Mouse (Mus musculus) olfactory bulb, adult 2 months (tissue): ENCODE data around the gene Rbl1. TPM values are rescaled to one million over a fixed set of nuclear protein-coding genes. Genes with fewer than 3 reads are reported as not detected.
"Not testable (repeated sequence)": the region's sequence is repeated elsewhere in the genome, so short reads cannot be mapped to it uniquely, and the experiment has no call there.

ENCODE experiments used
- H3K27ac ChIP-seq: fragments of 200-500 bp; 2 replicates; pipeline ENCODE4 v1.5.1; 2012; ENCODE audit warnings: low read depth, low read length; ENCODE audit not compliant: insufficient read depth
- H3K4me1 ChIP-seq: fragments of 200-500 bp; 2 replicates; pipeline ENCODE4 v1.6.1; 2012; ENCODE audit warnings: low read length; ENCODE audit not compliant: control insufficient read depth, insufficient read depth
- H3K4me3 ChIP-seq: fragments of 200-500 bp; 2 replicates; pipeline ENCODE4 v1.5.1; 2012; ENCODE audit warnings: mild to moderate bottlenecking, low read depth, low read length, moderate library complexity; ENCODE audit not compliant: insufficient read depth
- CTCF ChIP-seq: fragments of 200-500 bp; IDR thresholded peaks from 2 replicates; pipeline ENCODE4 v1.5.1; 2012; ENCODE audit warnings: low read depth, mild to moderate bottlenecking, low read length, moderate library complexity; ENCODE audit not compliant: insufficient read depth
- POLR2A ChIP-seq: fragments of 200-500 bp; IDR thresholded peaks from 2 replicates; pipeline ENCODE4 v1.6.1; 2012; ENCODE audit warnings: mild to moderate bottlenecking, low read depth, low read length, moderate library complexity; ENCODE audit not compliant: insufficient read depth
- WGBS: fragments of 180-500 bp; shearing (Covaris S2); methylation state at CpG from one replicate; pipeline ENCODE4 v1.1.7; 2018; 5-methylcytosine and 5-hydroxymethylcytosine counted together
- polyA plus RNA-seq: library from polyadenylated mRNA; stranded (reverse); fragments of >200 nt; gene quantifications from 2 replicates; pipeline ENCODE4 v1.2.4, GENCODE M21; 2012; ENCODE audit warnings: low replicate concordance; ENCODE audit not compliant: missing spikeins, insufficient read depth, insufficient read length

Gene Rbl1
- polyA plus RNA-seq, 1 experiment = not detected

- TF ChIP-seq CTCF (no peak), POLR2A (no peak)
- no peak overlapping the region for H3K4me3 ChIP-seq
- H3K4me1 ChIP-seq = 0 out of 2 replicates have a peak, but pooled peaks cover 3% of the 10 kb centered on the region
- WGBS = 72% methylated on average over 6 of the region's 6 CpGs
- no peak overlapping the region for H3K27ac ChIP-seq
Observed at GRCm38 (mm10) chr2:157202361-157202760, 2.0 kb downstream of the Rbl1 start.

DNA sequence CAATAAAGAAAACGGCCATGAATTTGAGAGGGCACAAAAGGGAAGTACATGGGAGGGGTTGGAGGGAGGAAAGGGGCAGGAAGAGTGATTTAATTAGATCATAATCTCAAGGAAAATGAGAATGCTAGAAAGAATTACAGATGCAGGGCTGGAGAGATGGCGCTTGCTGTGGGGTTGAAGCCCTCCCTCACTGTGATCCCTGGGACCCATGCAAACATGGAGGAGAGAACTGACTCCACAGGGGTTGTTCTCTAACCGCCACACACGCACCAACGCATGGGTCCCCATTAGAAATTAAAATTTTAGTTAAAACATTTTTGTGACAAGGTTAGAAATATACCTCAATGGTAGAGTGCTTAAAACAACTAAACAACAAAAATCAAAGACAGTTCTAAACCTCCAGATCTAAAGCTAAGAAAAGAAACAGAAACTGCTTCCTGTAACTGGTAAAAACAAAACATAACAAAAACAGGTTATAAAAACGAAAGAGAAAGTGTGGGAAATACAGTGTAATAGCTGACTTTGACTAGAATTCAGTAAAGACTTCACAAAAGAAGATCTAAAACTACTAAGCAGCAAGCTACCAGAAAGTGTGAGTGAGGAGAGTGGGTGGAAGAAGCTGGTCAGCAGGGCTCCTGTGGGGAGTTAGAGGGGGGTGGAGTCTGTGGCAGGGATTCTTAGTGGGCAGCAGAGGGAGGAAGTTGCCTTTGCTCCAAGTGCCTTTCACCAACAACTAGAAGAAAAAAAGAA, 3.1 kb downstream of the Rbl1 start:
- 71% methylated on average over 6 of the region's 6 CpGs for WGBS
- Histone ChIP-seq H3K27ac (no peak overlapping the region), H3K4me1 (0 out of 2 replicates have a peak, but pooled peaks cover 3% of the 10 kb centered on the region), H3K4me3 (no peak overlapping the region)
- TF ChIP-seq POLR2A (no peak), CTCF (no peak)

GRCm38 (mm10) chr2:157198405-157198804, 5.9 kb downstream of the Rbl1 start:
- H3K27ac ChIP-seq, H3K4me1 ChIP-seq, H3K4me3 ChIP-seq: not testable (repeated sequence)
- WGBS = 97% methylated on average over 11 of the region's 11 CpGs

DNA sequence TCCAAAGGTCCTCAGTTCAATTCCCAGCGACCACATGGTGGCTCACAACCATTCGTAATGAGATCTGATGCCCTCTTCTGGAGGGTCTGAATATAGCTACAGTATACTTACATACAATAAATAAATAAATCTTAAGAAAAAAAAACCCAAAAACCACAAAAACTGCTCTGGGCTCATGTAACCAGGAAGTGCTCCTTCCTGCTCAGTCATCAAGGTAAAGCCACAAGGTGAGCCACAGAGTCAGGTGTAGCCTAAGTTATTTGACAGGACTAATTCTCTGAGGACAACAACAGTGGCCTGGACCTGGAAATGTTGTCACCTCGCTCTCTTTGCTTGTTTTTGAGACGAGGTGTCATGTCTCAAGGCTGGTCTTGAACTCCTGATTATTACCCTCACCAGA, 13.7 kb downstream of the Rbl1 start:
- TF ChIP-seq POLR2A = no peak
- 97% methylated on average over 4 of the region's 4 CpGs for WGBS
- H3K27ac ChIP-seq = no peak overlapping the region
- no peak overlapping the region for H3K4me3 ChIP-seq
- H3K4me1 ChIP-seq = no peaks in the 10 kb centered on the region

GRCm38 (mm10) chr2:157187223-157187622, 17.1 kb downstream of the Rbl1 start:
- H3K27ac ChIP-seq = no peak overlapping the region
- no peak overlapping the region for H3K4me3 ChIP-seq
- TF ChIP-seq POLR2A = no peak
- TF ChIP-seq CTCF = no peak
- no peaks in the 10 kb centered on the region for H3K4me1 ChIP-seq
- WGBS = 76% methylated on average over 4 of the region's 4 CpGs

- WGBS = 57% methylated on average over 5 of the region's 5 CpGs
- no peak for TF ChIP-seq POLR2A
- TF ChIP-seq CTCF = no peak
- H3K4me1 ChIP-seq = no peaks in the 10 kb centered on the region
- no peak overlapping the region for H3K4me3 ChIP-seq
- H3K27ac ChIP-seq = no peak overlapping the region
Observed at GRCm38 (mm10) chr2:157186504-157186903, 17.8 kb downstream of the Rbl1 start.

GRCm38 (mm10) chr2:157185022-157185660, 19.2 kb downstream of the Rbl1 start:
- 90% methylated on average over 13 of the region's 13 CpGs for WGBS
- H3K4me1 ChIP-seq = no peaks in the 10 kb centered on the region
- no peak overlapping the region for H3K27ac ChIP-seq
- no peak overlapping the region for H3K4me3 ChIP-seq
- TF ChIP-seq POLR2A = no peak
- TF ChIP-seq CTCF = no peak

- Histone ChIP-seq H3K4me3 (no peak overlapping the region), H3K27ac (no peak overlapping the region), H3K4me1 (no peaks in the 10 kb centered on the region)
- TF ChIP-seq POLR2A (no peak), CTCF (no peak)
- WGBS = 81% methylated on average over 6 of the region's 6 CpGs
Observed at GRCm38 (mm10) chr2:157178167-157178566, 26.2 kb downstream of the Rbl1 start.

- H3K4me3 ChIP-seq = no peak overlapping the region
- H3K4me1 ChIP-seq = no peaks in the 10 kb centered on the region
- no peak overlapping the region for H3K27ac ChIP-seq
- TF ChIP-seq CTCF (no peak), POLR2A (no peak)
- 95% methylated on average over 3 of the region's 3 CpGs for WGBS
Observed at GRCm38 (mm10) chr2:157176248-157176647, 28.1 kb downstream of the Rbl1 start.
